Mouse (Mus musculus) limb, embryonic 15.5 days (tissue): ENCODE measurements at regions not wholly inside any gene's neighbourhood (a gene's known extent, or its start where the extent isn't known, plus 50 kb on each side); places are given as distances from the start of the nearest gene placed in this dataset.

Experiments used
- ATAC-seq: fragments of 200-750 bp; cut with Nextera tagmentation; 2 replicates; pipeline ENCODE4 v1.8.0; 2017; ENCODE audit warnings: low read depth, moderate TSS enrichment; ENCODE audit not compliant: insufficient number of reproducible peaks, low FRiP score, low TSS enrichment
- H3K27ac ChIP-seq: fragments of 300-500 bp; sonication (generic); 2 replicates; pipeline ENCODE4 v1.5.1; 2015; ENCODE audit warnings: moderate library complexity, mild to moderate bottlenecking, inconsistent platforms
- H3K27me3 ChIP-seq: fragments of 300-500 bp; sonication (generic); 2 replicates; pipeline ENCODE4 v1.6.1; 2015; ENCODE audit warnings: inconsistent platforms
- H3K36me3 ChIP-seq: fragments of 300-500 bp; sonication (generic); 2 replicates; pipeline ENCODE4 v1.6.1; 2015; ENCODE audit warnings: inconsistent platforms
- H3K4me1 ChIP-seq: fragments of 300-500 bp; sonication (generic); 2 replicates; pipeline ENCODE4 v1.6.1; 2015; ENCODE audit warnings: inconsistent platforms
- H3K4me2 ChIP-seq: fragments of 300-500 bp; sonication (generic); 2 replicates; pipeline ENCODE4 v1.6.1; 2015; ENCODE audit warnings: mild to moderate bottlenecking, inconsistent platforms
- H3K4me3 ChIP-seq: fragments of 300-500 bp; sonication (generic); 2 replicates; pipeline ENCODE4 v1.5.1; 2015; ENCODE audit warnings: mild to moderate bottlenecking, inconsistent platforms
- H3K9ac ChIP-seq: fragments of 300-500 bp; sonication (generic); 2 replicates; pipeline ENCODE4 v1.6.1; 2015; ENCODE audit warnings: inconsistent platforms
- H3K9me3 ChIP-seq: fragments of 300-500 bp; sonication (generic); 2 replicates; pipeline ENCODE4 v1.6.1; 2016; ENCODE audit warnings: inconsistent platforms
- WGBS: fragments of 180-500 bp; shearing (Covaris S2); methylation state at CpG from one replicate; pipeline ENCODE4 v1.1.7; 2015; 5-methylcytosine and 5-hydroxymethylcytosine counted together

DNA sequence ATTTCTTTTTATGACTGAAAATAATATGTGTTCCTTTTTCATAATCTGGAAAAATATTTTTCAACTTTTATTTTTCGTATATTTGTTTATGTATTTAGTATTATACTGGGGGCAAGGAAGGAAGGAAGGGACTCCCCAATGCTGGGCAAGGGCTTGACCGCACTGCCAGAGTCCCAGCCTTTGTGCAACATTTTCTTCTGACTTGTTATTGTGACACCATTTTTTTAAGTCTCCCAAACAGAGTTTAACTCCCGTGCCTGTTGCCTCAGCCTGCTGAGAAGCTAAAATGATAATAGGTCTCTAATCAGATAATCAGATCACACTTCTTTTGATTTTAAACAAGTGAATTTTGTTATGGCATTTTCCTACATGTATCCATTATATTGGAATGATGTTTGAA lies 148.1 kb upstream of the Tent5a start:
- Histone ChIP-seq H3K4me2 (no peak overlapping the region), H3K27me3 (no peaks in the 10 kb centered on the region), H3K4me3 (no peak overlapping the region), H3K36me3 (no peaks in the 10 kb centered on the region), H3K9ac (no peak overlapping the region), H3K27ac (no peak overlapping the region), H3K4me1 (no peaks in the 10 kb centered on the region), H3K9me3 (no peaks in the 10 kb centered on the region)
- 73% methylated on average over 3 of the region's 3 CpGs for WGBS
- ATAC-seq, result no peak

GRCm38 (mm10) chr9:85470264-85470821 lies 143.2 kb upstream of the Tent5a start:
- H3K4me3 ChIP-seq, result no peak overlapping the region
- ATAC-seq, result no peak
- H3K27ac ChIP-seq, result no peak overlapping the region
- H3K9ac ChIP-seq, result no peak overlapping the region
- no peaks in the 10 kb centered on the region for H3K36me3 ChIP-seq
- no peaks in the 10 kb centered on the region for H3K27me3 ChIP-seq
- H3K4me1 ChIP-seq, result 0 out of 2 replicates have a peak, but pooled peaks cover 3% of the 10 kb centered on the region
- 75% methylated on average over 8 of the region's 8 CpGs for WGBS
- no peak overlapping the region for H3K4me2 ChIP-seq
- H3K9me3 ChIP-seq, result no peaks in the 10 kb centered on the region

- WGBS, result 57% methylated on average over 3 of the region's 3 CpGs
- no peak for ATAC-seq
- no peak overlapping the region for H3K9ac ChIP-seq
Measured at GRCm38 (mm10) chr9:85469288-85469687, 142.1 kb upstream of the Tent5a start.

GRCm38 (mm10) chr9:85466671-85467070 lies 139.5 kb upstream of the Tent5a start:
- H3K27ac ChIP-seq, result no peak overlapping the region
- no peaks in the 10 kb centered on the region for H3K9me3 ChIP-seq
- 0 out of 2 replicates have a peak, but pooled peaks cover 3% of the 10 kb centered on the region for H3K4me1 ChIP-seq
- 73% methylated on average over 5 of the region's 5 CpGs for WGBS
- no peak for ATAC-seq
- no peak overlapping the region for H3K4me2 ChIP-seq
- no peaks in the 10 kb centered on the region for H3K27me3 ChIP-seq
- no peak overlapping the region for H3K9ac ChIP-seq
- no peaks in the 10 kb centered on the region for H3K36me3 ChIP-seq
- no peak overlapping the region for H3K4me3 ChIP-seq

More at GRCm38 (mm10) chr9:85469288-85469687, 142.1 kb upstream of the Tent5a start:
- Histone ChIP-seq H3K27ac (no peak overlapping the region), H3K9me3 (no peaks in the 10 kb centered on the region), H3K36me3 (no peaks in the 10 kb centered on the region), H3K4me3 (no peak overlapping the region), H3K4me2 (no peak overlapping the region), H3K4me1 (0 out of 2 replicates have a peak, but pooled peaks cover 3% of the 10 kb centered on the region), H3K27me3 (no peaks in the 10 kb centered on the region)

DNA sequence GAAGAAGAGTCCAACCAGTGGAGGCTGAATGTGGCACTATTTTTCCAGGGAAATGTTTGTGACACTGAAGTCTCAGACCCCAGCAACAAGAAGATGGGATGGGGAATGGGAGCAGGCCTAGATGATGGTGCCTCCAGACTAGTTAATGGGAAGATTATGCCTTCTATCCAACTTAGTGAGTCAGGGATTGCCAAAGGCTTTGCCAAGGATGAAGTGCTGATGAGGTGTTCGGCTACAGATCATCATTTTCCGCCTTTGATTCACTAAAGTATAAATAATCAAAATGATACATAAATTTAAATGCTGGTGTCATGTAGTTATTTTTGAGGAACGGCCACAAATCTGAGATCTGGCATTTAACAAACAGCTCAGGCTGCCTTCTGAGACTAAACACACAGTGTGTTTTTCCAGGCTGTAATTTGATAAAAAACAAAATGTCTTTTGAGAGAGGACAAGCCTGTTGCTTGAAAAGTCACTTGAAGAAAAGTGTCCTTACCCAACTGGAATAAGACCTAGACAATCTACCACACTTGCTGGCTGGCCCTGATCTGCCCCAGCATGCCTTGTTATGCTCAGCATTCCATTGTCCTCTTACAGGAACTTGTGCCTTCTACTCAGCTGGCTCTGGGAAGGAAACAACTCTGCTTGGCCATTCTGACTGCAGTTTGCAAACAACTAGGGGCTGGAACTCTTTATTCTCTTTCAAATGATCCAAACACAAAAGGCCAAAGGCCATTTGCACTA lies 132.1 kb upstream of the Tent5a start:
- ATAC-seq, result no peak
- Histone ChIP-seq H3K4me1 (no peaks in the 10 kb centered on the region), H3K9ac (no peak overlapping the region), H3K27me3 (no peaks in the 10 kb centered on the region), H3K27ac (no peak overlapping the region), H3K36me3 (no peaks in the 10 kb centered on the region), H3K9me3 (no peaks in the 10 kb centered on the region), H3K4me2 (no peak overlapping the region), H3K4me3 (no peak overlapping the region)
- 84% methylated on average over 3 of the region's 3 CpGs for WGBS

- Histone ChIP-seq H3K9me3 (no peaks in the 10 kb centered on the region), H3K9ac (no peak overlapping the region), H3K36me3 (no peaks in the 10 kb centered on the region), H3K4me2 (no peak overlapping the region), H3K4me3 (no peak overlapping the region), H3K4me1 (no peaks in the 10 kb centered on the region), H3K27me3 (no peaks in the 10 kb centered on the region), H3K27ac (no peak overlapping the region)
- 58% methylated on average over 2 of the region's 2 CpGs for WGBS
- no peak for ATAC-seq
Measured at GRCm38 (mm10) chr9:85458356-85458755, 131.2 kb upstream of the Tent5a start.

DNA sequence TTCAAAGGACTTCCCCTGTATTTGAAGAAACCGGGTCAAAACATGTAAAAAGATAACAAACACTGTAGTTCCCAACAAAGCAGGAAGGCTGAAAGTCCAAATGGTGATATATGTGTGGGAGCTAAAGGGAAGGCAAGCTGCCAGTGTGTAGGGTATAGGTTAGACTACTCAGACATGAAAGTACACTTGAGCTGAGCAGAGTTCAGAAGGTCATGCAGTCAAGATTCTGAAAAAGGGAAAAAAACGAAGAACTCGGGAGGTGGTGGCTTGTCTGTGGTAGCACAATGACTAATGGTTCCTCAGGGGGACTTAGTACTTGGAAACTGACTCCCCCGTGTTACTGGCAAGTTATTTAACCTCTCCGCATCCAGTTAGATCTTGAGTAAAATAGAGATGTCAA lies 130.3 kb upstream of the Tent5a start:
- WGBS, result 67% methylated on average over 5 of the region's 5 CpGs
- no peaks in the 10 kb centered on the region for H3K27me3 ChIP-seq
- ATAC-seq, result no peak

DNA sequence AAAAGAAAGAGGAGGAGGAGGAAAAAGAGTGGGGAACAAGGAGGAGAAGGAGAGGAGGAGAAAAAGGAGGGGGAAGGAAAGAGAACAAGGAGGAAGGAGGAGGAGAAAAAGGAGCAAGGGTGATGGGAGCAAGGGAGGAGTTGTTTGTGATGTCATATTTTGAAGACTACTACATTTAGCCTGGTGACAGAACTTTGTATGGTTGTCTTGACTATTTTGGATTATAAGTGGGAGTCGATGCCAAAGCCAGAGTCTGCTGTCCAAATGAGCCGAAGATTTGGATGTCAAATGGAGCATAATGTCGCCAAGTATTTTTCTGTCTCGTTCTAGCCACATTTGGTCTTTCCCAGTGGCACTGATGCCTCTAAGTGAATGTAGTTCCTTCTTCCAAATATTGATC lies 128.2 kb upstream of the Tent5a start:
- Histone ChIP-seq H3K36me3 (no peaks in the 10 kb centered on the region), H3K27ac (no peak overlapping the region), H3K4me2 (no peak overlapping the region), H3K27me3 (no peaks in the 10 kb centered on the region), H3K9me3 (no peaks in the 10 kb centered on the region), H3K4me1 (0 out of 2 replicates have a peak, but pooled peaks cover 3% of the 10 kb centered on the region), H3K9ac (no peak overlapping the region), H3K4me3 (no peak overlapping the region)
- no peak for ATAC-seq
- WGBS, result 77% methylated on average over 4 of the region's 4 CpGs

More for the DNA sequence above, 130.3 kb upstream of the Tent5a start:
- Histone ChIP-seq H3K4me2 (no peak overlapping the region), H3K27ac (no peak overlapping the region), H3K9ac (no peak overlapping the region), H3K9me3 (no peaks in the 10 kb centered on the region), H3K36me3 (no peaks in the 10 kb centered on the region), H3K4me1 (0 out of 2 replicates have a peak, but pooled peaks cover 1% of the 10 kb centered on the region), H3K4me3 (no peak overlapping the region)

DNA sequence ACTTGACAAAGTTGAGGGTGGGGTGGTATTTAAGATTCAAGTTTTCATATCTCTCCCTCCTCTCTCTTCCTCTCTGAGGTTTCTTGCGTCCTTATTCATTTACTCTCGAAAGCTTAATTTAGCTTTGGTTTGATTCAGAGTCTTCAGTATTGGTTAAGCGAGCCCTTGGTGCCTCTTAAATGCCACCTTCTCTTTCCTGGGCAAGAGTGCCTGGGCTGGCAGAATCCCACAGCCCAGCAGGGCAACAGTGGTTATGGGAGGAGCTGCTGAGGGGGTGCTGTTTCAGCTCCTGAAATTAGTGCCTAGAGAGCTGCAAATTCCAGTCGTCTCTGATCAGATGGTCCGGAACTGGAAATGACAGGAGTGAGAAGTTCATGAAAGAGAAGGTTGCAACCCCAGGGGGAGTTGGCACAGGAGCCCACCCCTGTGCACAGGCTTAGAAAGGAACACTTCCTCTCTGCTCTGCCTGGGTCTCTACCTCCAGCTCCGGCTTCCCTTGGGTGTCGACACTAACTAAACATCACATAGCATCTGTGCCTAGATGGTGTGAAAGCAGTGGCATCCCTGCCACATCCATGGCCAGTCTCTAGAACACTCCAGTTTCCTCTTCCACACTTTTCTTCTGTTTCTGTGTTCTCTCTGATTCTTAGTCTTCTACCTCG lies 125.2 kb upstream of the Tent5a start:
- Histone ChIP-seq H3K27me3 (no peaks in the 10 kb centered on the region), H3K4me1 (0 out of 2 replicates have a peak, but pooled peaks cover 3% of the 10 kb centered on the region), H3K4me3 (no peak overlapping the region), H3K9me3 (no peaks in the 10 kb centered on the region), H3K4me2 (no peak overlapping the region), H3K9ac (no peak overlapping the region), H3K36me3 (no peaks in the 10 kb centered on the region), H3K27ac (no peak overlapping the region)
- WGBS, result 62% methylated on average over 8 of the region's 8 CpGs
- no peak for ATAC-seq

- WGBS, result 86% methylated on average over 5 of the region's 5 CpGs
Measured at GRCm38 (mm10) chr9:85451349-85451748, 124.2 kb upstream of the Tent5a start.

GRCm38 (mm10) chr9:85450877-85451276 lies 123.7 kb upstream of the Tent5a start:
- Histone ChIP-seq H3K4me3 (no peak overlapping the region), H3K9me3 (no peaks in the 10 kb centered on the region), H3K4me1 (0 out of 2 replicates have a peak, but pooled peaks cover 3% of the 10 kb centered on the region), H3K27me3 (no peaks in the 10 kb centered on the region), H3K36me3 (no peaks in the 10 kb centered on the region), H3K4me2 (no peak overlapping the region), H3K9ac (no peak overlapping the region), H3K27ac (no peak overlapping the region)
- ATAC-seq, result no peak

More at GRCm38 (mm10) chr9:85451349-85451748, 124.2 kb upstream of the Tent5a start:
- no peak overlapping the region for H3K27ac ChIP-seq
- H3K36me3 ChIP-seq, result no peaks in the 10 kb centered on the region
- no peak overlapping the region for H3K4me2 ChIP-seq
- no peak overlapping the region for H3K4me3 ChIP-seq
- H3K27me3 ChIP-seq, result no peaks in the 10 kb centered on the region
- no peak for ATAC-seq
- no peaks in the 10 kb centered on the region for H3K9me3 ChIP-seq
- 0 out of 2 replicates have a peak, but pooled peaks cover 3% of the 10 kb centered on the region for H3K4me1 ChIP-seq
- H3K9ac ChIP-seq, result no peak overlapping the region

DNA sequence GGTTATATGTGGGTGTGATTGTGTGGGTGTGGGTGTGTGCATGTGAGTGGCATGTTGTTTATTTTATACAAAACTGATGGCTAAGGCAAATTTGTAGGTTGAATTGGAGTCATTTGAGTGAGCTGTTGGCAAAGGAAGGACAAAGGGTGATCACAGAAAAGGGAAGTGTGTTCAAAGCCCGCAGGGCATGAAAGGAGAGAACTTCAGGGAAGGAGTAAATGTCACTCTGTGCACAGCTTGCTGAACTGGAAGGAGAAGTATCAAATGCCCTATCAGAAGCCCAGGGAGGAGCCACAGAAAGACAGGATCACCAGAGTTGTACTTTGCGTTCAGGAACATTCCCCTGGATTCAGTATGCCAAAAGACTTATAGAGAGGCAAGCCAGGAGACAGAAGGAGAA lies 122.3 kb upstream of the Tent5a start:
- H3K36me3 ChIP-seq, result no peaks in the 10 kb centered on the region
- H3K9ac ChIP-seq, result no peak overlapping the region
- no peak for ATAC-seq
- H3K4me3 ChIP-seq, result no peak overlapping the region
- no peak overlapping the region for H3K4me2 ChIP-seq
- 69% methylated on average over 2 of the region's 2 CpGs for WGBS
- no peaks in the 10 kb centered on the region for H3K27me3 ChIP-seq
- H3K27ac ChIP-seq, result no peak overlapping the region
- no peaks in the 10 kb centered on the region for H3K9me3 ChIP-seq
- H3K4me1 ChIP-seq, result 0 out of 2 replicates have a peak, but pooled peaks cover 3% of the 10 kb centered on the region
